Mouse (Mus musculus): ENCODE data around the gene Usp45.

GRCm38 (mm10) chr4:21739169-21739568, 27.8 kb upstream of the Usp45 start:
- TF ChIP-seq CTCF (IDR thresholded peaks at IDR 0.05; ENCODE audit: borderline replicate concordance, insufficient read depth, low read length) (no peak), POLR2A (IDR thresholded peaks at IDR 0.05; ENCODE audit: low read depth, low read length) (no peak)
